Mouse (Mus musculus) small intestine, adult 2 months (tissue): ENCODE measurements at regions not wholly inside any gene's neighbourhood (a gene's known extent, or its start where the extent isn't known, plus 50 kb on each side); places are given as distances from the start of the nearest gene placed in this dataset.

Experiments
- H3K27ac ChIP-seq: fragments of 200-500 bp; 2 replicates; pipeline ENCODE4 v1.5.1; 2012; ENCODE audit warnings: low read depth, low read length, control low read depth, inconsistent platforms; ENCODE audit not compliant: insufficient read depth
- H3K27me3 ChIP-seq: fragments of 200-500 bp; 2 replicates; pipeline ENCODE4 v1.6.1; 2012; ENCODE audit warnings: mild to moderate bottlenecking, moderate library complexity, low read length, inconsistent platforms; ENCODE audit not compliant: control insufficient read depth, insufficient read depth
- H3K36me3 ChIP-seq: fragments of 200-500 bp; 2 replicates; pipeline ENCODE4 v1.6.1; 2012; ENCODE audit warnings: mild to moderate bottlenecking, low read length, control low read depth, inconsistent platforms; ENCODE audit not compliant: control insufficient read depth, insufficient read depth
- H3K4me1 ChIP-seq: fragments of 200-500 bp; 2 replicates; pipeline ENCODE4 v1.6.1; 2012; ENCODE audit warnings: low read length, inconsistent platforms, mixed read lengths; ENCODE audit not compliant: control insufficient read depth, insufficient read depth, insufficient read length
- H3K4me3 ChIP-seq: fragments of 200-500 bp; 2 replicates; pipeline ENCODE4 v1.5.1; 2012; ENCODE audit warnings: low read depth, mild to moderate bottlenecking, control low read depth, inconsistent platforms, low read length, moderate library complexity
- CTCF ChIP-seq: fragments of 200-500 bp; IDR thresholded peaks from 2 replicates; pipeline ENCODE4 v1.5.1; 2012; ENCODE audit warnings: low read depth, mild to moderate bottlenecking, control low read depth, inconsistent platforms, low read length, moderate library complexity, mixed read lengths; ENCODE audit not compliant: insufficient replicate concordance, insufficient read length; ENCODE audit errors: extremely low read depth
- POLR2A ChIP-seq: fragments of 200-500 bp; IDR thresholded peaks from 2 replicates; pipeline ENCODE4 v1.6.1; 2012; ENCODE audit warnings: low read depth, mild to moderate bottlenecking, control low read depth, inconsistent platforms, low read length, moderate library complexity
- WGBS: fragments of 180-500 bp; shearing (Covaris S2); methylation state at CpG from one replicate; pipeline ENCODE4 v1.1.7; 2018; 5-methylcytosine and 5-hydroxymethylcytosine counted together

DNA sequence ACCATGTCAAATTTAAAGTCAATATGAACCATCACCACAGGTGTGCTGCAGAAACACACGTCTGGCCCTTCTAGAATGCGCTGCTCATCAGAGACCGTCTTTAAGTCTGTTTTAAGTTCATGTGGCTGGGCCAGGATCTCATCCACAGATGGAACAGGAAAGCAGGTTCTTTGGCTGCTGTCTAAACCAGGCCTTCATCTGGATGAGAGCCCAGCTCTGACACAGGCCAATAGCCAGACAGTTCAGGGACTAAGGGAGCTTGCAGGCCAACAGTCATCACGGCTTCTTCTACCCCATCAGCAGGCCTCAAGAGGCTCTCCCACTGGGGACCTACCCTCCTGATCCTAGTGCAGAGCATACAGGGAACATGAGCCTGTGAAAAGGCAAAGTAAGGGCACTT lies 185.4 kb upstream of the Eci2 start:
- WGBS: 84% methylated on average over 4 of the region's 4 CpGs
- Histone ChIP-seq H3K27ac (no peak overlapping the region), H3K4me1 (peaks cover 23% of the 10 kb centered on the region), H3K36me3 (no peaks in the 10 kb centered on the region), H3K27me3 (no peaks in the 10 kb centered on the region), H3K4me3 (no peak overlapping the region)
- no peak for TF ChIP-seq CTCF
- TF ChIP-seq POLR2A: no peak

DNA sequence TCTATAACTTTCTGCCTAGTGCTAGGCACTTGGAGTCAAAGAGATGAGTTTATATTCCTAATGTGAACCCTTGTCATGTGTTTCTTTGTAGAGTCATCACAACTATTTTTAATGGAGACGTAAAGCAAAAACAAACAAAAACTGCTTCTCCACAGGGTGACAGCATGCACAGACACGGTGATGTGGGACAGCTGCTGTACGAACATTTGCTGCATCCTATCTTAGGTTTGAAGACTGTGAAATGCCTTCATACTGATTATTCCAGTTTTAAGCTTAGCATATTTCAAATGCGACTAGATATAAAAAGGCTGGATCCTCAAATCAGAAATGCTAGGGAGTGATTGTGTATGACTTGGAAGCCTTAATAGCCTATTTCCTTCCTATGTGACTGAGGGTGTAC lies 187.3 kb upstream of the Eci2 start:
- WGBS: 84% methylated on average over 4 of the region's 4 CpGs
- Histone ChIP-seq H3K4me3 (no peak overlapping the region), H3K27ac (no peak overlapping the region), H3K36me3 (no peaks in the 10 kb centered on the region), H3K4me1 (peaks cover 18% of the 10 kb centered on the region), H3K27me3 (no peaks in the 10 kb centered on the region)
- no peak for TF ChIP-seq POLR2A
- no peak for TF ChIP-seq CTCF

DNA sequence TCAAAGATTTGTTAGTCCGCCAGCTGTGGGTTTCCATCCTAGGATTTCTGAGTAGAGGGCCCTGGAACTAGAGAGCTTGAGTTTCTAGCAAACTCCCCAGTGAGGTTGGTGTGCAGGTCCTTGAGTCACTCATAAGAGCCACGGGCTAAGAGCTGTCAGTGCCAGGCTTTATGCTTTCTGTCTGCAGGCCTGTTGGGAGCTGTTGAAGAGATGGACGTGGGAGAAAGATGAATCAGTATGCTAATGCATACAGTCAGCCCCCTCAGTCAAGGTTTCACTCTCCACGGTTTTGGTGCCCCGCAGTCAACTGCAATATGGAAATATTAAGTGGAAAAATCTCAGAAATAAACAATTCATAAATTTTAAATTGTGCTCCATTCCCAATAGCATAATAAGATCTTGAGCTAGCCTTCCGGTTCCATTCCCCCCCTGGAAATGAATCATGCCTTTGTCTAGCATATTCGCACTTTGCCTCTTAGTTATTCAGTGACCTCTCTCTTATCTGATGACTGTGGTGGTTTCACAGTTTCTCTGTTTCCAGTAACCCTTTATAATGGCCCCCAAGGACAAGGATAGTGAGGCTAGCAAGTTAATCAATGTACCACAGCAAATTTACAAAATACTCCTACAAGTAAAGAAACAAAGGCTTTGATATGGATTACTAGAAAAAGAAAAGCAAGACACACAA lies 199.4 kb upstream of the Eci2 start:
- TF ChIP-seq POLR2A: no peak
- no peak for TF ChIP-seq CTCF
- peaks cover 10% of the 10 kb centered on the region; the same call in 1 of the 2 replicates for H3K4me1 ChIP-seq
- H3K27me3 ChIP-seq: no peaks in the 10 kb centered on the region
- no peak overlapping the region for H3K4me3 ChIP-seq
- H3K27ac ChIP-seq: no peak overlapping the region
- 45% methylated on average over 7 of the region's 7 CpGs for WGBS
- H3K36me3 ChIP-seq: no peaks in the 10 kb centered on the region

DNA sequence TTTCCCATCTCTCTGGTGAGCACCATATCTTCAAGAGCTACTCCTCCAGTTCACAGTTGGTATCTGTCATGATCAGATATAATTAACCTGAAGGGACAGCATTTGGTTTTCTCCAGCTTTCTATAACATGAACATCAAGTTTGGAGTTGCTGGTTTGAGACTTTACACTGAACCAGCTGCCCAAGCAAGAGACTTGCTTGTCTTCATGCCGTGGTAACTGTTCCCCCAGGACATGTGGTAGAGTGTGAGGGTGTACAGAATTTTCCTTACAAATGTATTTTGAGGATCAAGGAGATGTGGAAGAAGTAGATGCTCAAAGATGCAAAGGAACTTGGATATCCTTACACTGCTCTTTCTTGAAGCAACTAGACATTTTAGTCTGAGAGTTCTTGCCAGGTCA lies 200.0 kb upstream of the Eci2 start:
- H3K27me3 ChIP-seq: no peaks in the 10 kb centered on the region
- TF ChIP-seq POLR2A (no peak), CTCF (no peak)
- no peak overlapping the region for H3K27ac ChIP-seq
- H3K36me3 ChIP-seq: no peaks in the 10 kb centered on the region
- H3K4me1 ChIP-seq: peaks cover 10% of the 10 kb centered on the region; the same call in 1 of the 2 replicates
- 80% methylated on average over 1 of the region's 1 CpGs for WGBS
- no peak overlapping the region for H3K4me3 ChIP-seq

DNA sequence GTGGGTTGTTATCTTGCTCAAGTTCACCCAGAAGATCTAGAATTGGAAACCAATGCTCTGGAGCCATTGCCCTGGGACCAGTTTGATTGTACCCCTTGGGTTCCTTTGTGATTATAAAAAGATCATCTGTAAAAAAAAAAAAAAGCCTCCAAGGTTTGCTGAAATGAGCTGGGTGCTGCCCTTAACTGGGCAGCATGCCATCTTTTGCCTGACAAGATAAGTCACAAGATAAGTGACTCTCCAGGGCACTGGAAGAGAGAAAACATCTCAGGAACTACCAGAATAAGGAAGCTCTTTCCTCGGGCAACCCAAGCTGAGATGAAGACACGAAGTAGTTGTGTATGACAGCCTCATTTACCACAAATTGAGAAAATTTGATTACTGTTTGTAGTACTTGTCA lies 202.7 kb upstream of the Eci2 start:
- Histone ChIP-seq H3K27ac (no peak overlapping the region), H3K4me1 (peaks cover 10% of the 10 kb centered on the region; the same call in 1 of the 2 replicates), H3K4me3 (no peak overlapping the region), H3K36me3 (no peaks in the 10 kb centered on the region), H3K27me3 (no peaks in the 10 kb centered on the region)
- WGBS: 33% methylated on average over 2 of the region's 2 CpGs
- no peak for TF ChIP-seq CTCF
- no peak for TF ChIP-seq POLR2A

DNA sequence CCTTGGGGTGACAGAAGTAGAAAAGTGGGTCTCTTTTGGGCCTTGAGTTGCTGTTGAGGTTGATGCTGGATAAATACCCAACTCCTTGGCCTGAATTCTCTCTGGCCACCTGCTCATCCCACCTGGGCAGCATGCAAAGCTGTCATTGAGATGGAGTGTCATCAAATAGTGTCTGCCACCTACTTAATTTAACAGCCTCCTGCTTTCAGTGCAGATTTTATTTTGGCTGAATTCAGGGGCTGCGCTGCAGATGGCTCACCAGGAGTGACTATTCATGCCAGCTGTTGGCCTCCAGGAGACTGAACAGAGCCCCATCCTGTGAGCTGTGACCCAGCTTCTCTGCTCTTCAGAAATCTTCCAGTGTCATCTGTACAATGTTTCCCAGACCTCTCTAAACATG lies 206.7 kb upstream of the Eci2 start:
- 90% methylated on average over 1 of the region's 1 CpGs for WGBS
- Histone ChIP-seq H3K27me3 (no peaks in the 10 kb centered on the region), H3K4me3 (no peak overlapping the region), H3K27ac (no peak overlapping the region), H3K36me3 (no peaks in the 10 kb centered on the region), H3K4me1 (peaks cover 3% of the 10 kb centered on the region; the same call in 1 of the 2 replicates)
- no peak for TF ChIP-seq CTCF
- TF ChIP-seq POLR2A: no peak

DNA sequence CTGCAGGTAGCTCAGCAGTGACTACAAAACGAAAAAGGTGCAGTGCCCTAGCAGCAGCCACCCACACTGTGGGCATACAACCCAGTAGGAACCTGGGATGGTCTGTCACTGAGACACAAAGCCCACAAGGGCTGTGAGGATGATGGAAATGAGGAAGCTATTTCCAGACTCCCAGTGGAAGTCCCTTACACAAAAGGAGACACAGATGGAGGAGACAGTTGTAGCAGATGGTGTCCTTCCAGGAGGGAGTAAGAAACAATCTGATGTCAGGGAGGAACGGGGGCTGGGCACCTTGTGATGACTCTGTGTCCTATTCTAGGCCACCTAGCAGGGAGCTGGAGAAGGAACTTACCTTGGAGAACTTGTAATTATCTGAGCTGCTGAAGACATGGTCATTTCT lies 214.5 kb upstream of the Eci2 start:
- H3K36me3 ChIP-seq: no peaks in the 10 kb centered on the region
- TF ChIP-seq CTCF (no peak), POLR2A (no peak)
- no peaks in the 10 kb centered on the region for H3K4me1 ChIP-seq
- WGBS: 63% methylated on average over 2 of the region's 2 CpGs
- H3K27ac ChIP-seq: no peak overlapping the region
- H3K27me3 ChIP-seq: no peaks in the 10 kb centered on the region
- no peak overlapping the region for H3K4me3 ChIP-seq
